Mouse (Mus musculus) urinary bladder, postnatal 36 days (tissue): ENCODE measurements at regions not wholly inside any gene's neighbourhood (a gene's known extent, or its start where the extent isn't known, plus 50 kb on each side); places are given as distances from the start of the nearest gene placed in this dataset.

Source experiments
- DNase-seq, 2 experiments: peaks; one replicate each; pipeline ENCODE4 v3.0.0; 2022; ENCODE audit warnings: low spot score in 2 of 2, mixed read lengths in 1 of 2

GRCm38 (mm10) chr13:90739797-90740196 lies 165.4 kb downstream of the Atp6ap1l start:
- no peak for DNase-seq

GRCm38 (mm10) chr13:90738513-90738912 lies 166.6 kb downstream of the Atp6ap1l start:
- no peak for DNase-seq

GRCm38 (mm10) chr13:90733265-90733664 lies 171.9 kb downstream of the Atp6ap1l start:
- no peak for DNase-seq

- DNase-seq, result peak in 1 of 2 experiments; percentile 36
These were observed 176.1 kb downstream of the Atp6ap1l start for GRCm38 (mm10) chr13:90729078-90729477.

GRCm38 (mm10) chr13:90727816-90728215 lies 177.3 kb downstream of the Atp6ap1l start:
- DNase-seq, result peak in 1 of 2 experiments; percentile 11

- peak in 1 of 2 experiments; percentile 5 for DNase-seq
These were observed 179.9 kb downstream of the Atp6ap1l start for GRCm38 (mm10) chr13:90725053-90725827.

- DNase-seq, result no peak
These were observed 180.6 kb downstream of the Atp6ap1l start for GRCm38 (mm10) chr13:90724598-90724997.

- DNase-seq, result no peak
These were observed 181.6 kb downstream of the Atp6ap1l start for GRCm38 (mm10) chr13:90723533-90723898.

GRCm38 (mm10) chr13:90722599-90723532 lies 182.3 kb downstream of the Atp6ap1l start:
- DNase-seq, result no peak

GRCm38 (mm10) chr13:90684324-90684723 lies 220.8 kb downstream of the Atp6ap1l start:
- DNase-seq, result no peak

GRCm38 (mm10) chr13:90679162-90680010 lies 225.8 kb downstream of the Atp6ap1l start:
- no peak for DNase-seq

- no peak for DNase-seq
These were observed 231.3 kb downstream of the Atp6ap1l start for GRCm38 (mm10) chr13:90673823-90674222.

GRCm38 (mm10) chr13:90673079-90673478 lies 232.1 kb downstream of the Atp6ap1l start:
- no peak for DNase-seq

GRCm38 (mm10) chr13:90661567-90662141 lies 243.5 kb downstream of the Atp6ap1l start:
- no peak for DNase-seq

- no peak for DNase-seq
These were observed 244.2 kb downstream of the Atp6ap1l start for GRCm38 (mm10) chr13:90660950-90661349.

GRCm38 (mm10) chr13:90659087-90659486 lies 246.1 kb downstream of the Atp6ap1l start:
- no peak for DNase-seq

- DNase-seq, result no peak
These were observed 258.8 kb downstream of the Atp6ap1l start for GRCm38 (mm10) chr13:90646356-90646755.

- DNase-seq, result no peak
These were observed 260.9 kb downstream of the Atp6ap1l start for GRCm38 (mm10) chr13:90644216-90644615.

GRCm38 (mm10) chr13:90643575-90644215 lies 261.5 kb downstream of the Atp6ap1l start:
- no peak for DNase-seq

- no peak for DNase-seq
These were observed 262.0 kb downstream of the Atp6ap1l start for GRCm38 (mm10) chr13:90643109-90643508.
